Mouse (Mus musculus): Measurements from ENCODE around the gene Kremen1. TPM values are rescaled to one million over a fixed set of nuclear protein-coding genes. Genes with fewer than 3 reads are reported as not detected.

Kremen1 gene
- total RNA-seq, 1 experiment from 2014 or later = 2.8 TPM

- no peak for ATAC-seq (replicated peaks; ENCODE audit: low read depth, poor library complexity, severe bottlenecking)
Observed at GRCm38 (mm10) chr11:5145600-5145999, 115.8 kb downstream of the Kremen1 start.

- ATAC-seq (replicated peaks; ENCODE audit: low read depth, poor library complexity, severe bottlenecking) = no peak
Observed at GRCm38 (mm10) chr11:5141965-5142364, 119.4 kb downstream of the Kremen1 start.

Other genes with a start within 250 kb of the Kremen1 start
- not detected in 2 replicates for gene Rasl10a, start 203.4 kb downstream of the Kremen1 start, total RNA-seq (2017)
- 1.3 TPM in 1 of 2 replicates, not detected in the other for gene Gas2l1, start 196.2 kb downstream of the Kremen1 start, total RNA-seq (2017)
- 17.7 and 24.4 TPM in 2 replicates for gene Rhbdd3, start 162.6 kb downstream of the Kremen1 start, total RNA-seq (2017)
- gene Ewsr1, start 162.3 kb downstream of the Kremen1 start, total RNA-seq (2017) = 525 and 659 TPM in 2 replicates
- 11.0 and 20.0 TPM in 2 replicates for gene Emid1, start 109.3 kb downstream of the Kremen1 start, total RNA-seq (2017)
- 6.2 TPM in 2 replicates for gene Znrf3, start 183.3 kb upstream of the Kremen1 start, total RNA-seq (2017)